Comparison of ENCODE assay signal across 20 mouse cellular contexts in genomic region chr1:184873910-184874309, GRCm38 (mm10). TPM values are rescaled to one million over a fixed set of nuclear protein-coding genes. Genes with fewer than 3 reads are reported as not detected.
DNase-seq lines count a peak whose midpoint lies in the region; ATAC-seq and TF ChIP-seq lines count a peak whose summit lies in the region.
"Had no signal": no experiment of that assay in that cellular context is flagged by ENCODE, and none has a peak within 500 bp of the region (broad histone marks: within the 10 kb centered on the region; RNA-seq: fewer than 3 reads in every experiment).

No protein-coding gene starts in this region.

- H3K9me3 ChIP-seq in liver, embryonic 13.5 days (replicated peaks), result no peaks in the 10 kb centered on the region
- H3K9me3 ChIP-seq in liver, embryonic 11.5 days (ENCODE audit: control insufficient read depth, low read length), result no peaks in the 10 kb centered on the region
- no peaks in the 10 kb centered on the region for H3K9me3 ChIP-seq in hindbrain, embryonic 10.5 days
- H3K9me3 ChIP-seq: embryonic facial prominence, embryonic 12.5 days; forebrain, embryonic 15.5 days; heart, embryonic 13.5 days; hindbrain, embryonic 12.5 days had no signal

- H3K27me3 ChIP-seq in liver, embryonic 13.5 days, result no peaks in the 10 kb centered on the region
- no peaks in the 10 kb centered on the region for H3K27me3 ChIP-seq in liver, embryonic 11.5 days (replicated peaks; ENCODE audit: control insufficient read depth, insufficient read depth, low read length)
- peaks cover 9% of the 10 kb centered on the region; the same call in 1 of the 2 replicates for H3K27me3 ChIP-seq in hindbrain, embryonic 10.5 days (ENCODE audit: insufficient read depth, poor library complexity, severe bottlenecking)
- H3K27me3 ChIP-seq: embryonic facial prominence, embryonic 12.5 days; forebrain, embryonic 15.5 days; heart, embryonic 13.5 days; hindbrain, embryonic 12.5 days had no signal

- H3K27ac ChIP-seq in gastrocnemius, adult 2 months, result peak overlapping the region; percentile 41; the same call in 1 of the 2 replicates
- H3K27ac ChIP-seq in liver, embryonic 13.5 days, result peak overlapping the region; percentile 50; the same call in 1 of the 2 replicates
- H3K27ac ChIP-seq in liver, embryonic 11.5 days (ENCODE audit: low read depth, low read length), result no peak overlapping the region
- peak overlapping the region; percentile 55 for H3K27ac ChIP-seq in olfactory bulb, adult 2 months (ENCODE audit: insufficient read depth, low read depth, low read length)
- H3K27ac ChIP-seq in hindbrain, embryonic 10.5 days, result no peak overlapping the region
- H3K27ac ChIP-seq: embryonic facial prominence, embryonic 12.5 days; forebrain, embryonic 15.5 days; heart, embryonic 13.5 days; hindbrain, embryonic 12.5 days had no signal

- DNase-seq in gastrocnemius, adult 2 months, result no peak
- DNase-seq in gastrocnemius, adult 18-20 months (ENCODE audit: low spot score), result no peak
- DNase-seq in liver, embryonic 13.5 days, result no peak
- DNase-seq in liver, embryonic 11.5 days (ENCODE audit: low spot score), result no peak
- DNase-seq in adrenal gland, postnatal 25 days, result peak; percentile 18
- no peak for DNase-seq in hindbrain, embryonic 10.5 days (ENCODE audit: low spot score)
- DNase-seq: cerebellum, adult 11-12 months; cerebellum, adult 9-10 months; cerebellum, postnatal 25 days; gastrocnemius, postnatal 25 days; heart, postnatal 36 days had no signal

- no peak overlapping the region for H3K4me2 ChIP-seq in liver, embryonic 13.5 days
- H3K4me2 ChIP-seq in liver, embryonic 11.5 days, result no peak overlapping the region
- H3K4me2 ChIP-seq: embryonic facial prominence, embryonic 12.5 days; forebrain, embryonic 15.5 days; heart, embryonic 13.5 days; hindbrain, embryonic 12.5 days had no signal

- peak overlapping the region; percentile 30 for H3K4me3 ChIP-seq in gastrocnemius, adult 2 months
- H3K4me3 ChIP-seq in liver, embryonic 13.5 days (replicated peaks), result no peak overlapping the region
- H3K4me3 ChIP-seq in liver, embryonic 11.5 days (ENCODE audit: low read depth, low read length), result no peak overlapping the region
- no peak overlapping the region for H3K4me3 ChIP-seq in olfactory bulb, adult 2 months (ENCODE audit: insufficient read depth, low read depth, low read length)
- H3K4me3 ChIP-seq in hindbrain, embryonic 10.5 days, result no peak overlapping the region
- H3K4me3 ChIP-seq: embryonic facial prominence, embryonic 12.5 days; forebrain, embryonic 15.5 days; heart, embryonic 13.5 days; hindbrain, embryonic 12.5 days had no signal

- H3K4me1 ChIP-seq in liver, embryonic 13.5 days (replicated peaks), result peaks cover 37% of the 10 kb centered on the region
- peaks cover 10% of the 10 kb centered on the region for H3K4me1 ChIP-seq in liver, embryonic 11.5 days (replicated peaks; ENCODE audit: control insufficient read depth, insufficient read depth, low read length)
- H3K4me1 ChIP-seq in olfactory bulb, adult 2 months (ENCODE audit: control insufficient read depth, insufficient read depth, low read length), result peaks cover 29% of the 10 kb centered on the region
- H3K4me1 ChIP-seq in hindbrain, embryonic 10.5 days (replicated peaks), result peaks cover 26% of the 10 kb centered on the region

- no peak overlapping the region for H3K9ac ChIP-seq in liver, embryonic 13.5 days
- no peak overlapping the region for H3K9ac ChIP-seq in liver, embryonic 11.5 days (ENCODE audit: low read depth, low read length)
- H3K9ac ChIP-seq: embryonic facial prominence, embryonic 12.5 days; forebrain, embryonic 15.5 days; heart, embryonic 13.5 days; hindbrain, embryonic 12.5 days had no signal

- no peak for TF ChIP-seq CTCF in gastrocnemius, adult 2 months (IDR thresholded peaks at IDR 0.05)
- TF ChIP-seq CTCF in olfactory bulb, adult 2 months (IDR thresholded peaks at IDR 0.05; ENCODE audit: insufficient read depth, low read depth, low read length), result no peak

- ATAC-seq in liver, embryonic 13.5 days (ENCODE audit: low read depth), result no peak
- ATAC-seq in liver, embryonic 11.5 days (replicated peaks; ENCODE audit: low FRiP score), result no peak
- ATAC-seq: forebrain, embryonic 15.5 days; hindbrain, embryonic 16.5 days; inflammation-experienced regulatory T-cells, adult 6 months; intestine, postnatal 0 days had no signal

- H3K36me3 ChIP-seq in liver, embryonic 13.5 days, result no peaks in the 10 kb centered on the region
- H3K36me3 ChIP-seq in liver, embryonic 11.5 days (ENCODE audit: control insufficient read depth, insufficient read depth, low read length), result no peaks in the 10 kb centered on the region
- H3K36me3 ChIP-seq in hindbrain, embryonic 10.5 days, result no peaks in the 10 kb centered on the region
- H3K36me3 ChIP-seq: embryonic facial prominence, embryonic 12.5 days; forebrain, embryonic 15.5 days; heart, embryonic 13.5 days; hindbrain, embryonic 12.5 days had no signal

- TF ChIP-seq POLR2A in olfactory bulb, adult 2 months (IDR thresholded peaks at IDR 0.05; ENCODE audit: insufficient read depth, low read depth, low read length), result no peak

- intact Hi-C loops in gastrocnemius, adult 2 months (cut with DNase I), result no loop called here

- WGBS in liver, embryonic 13.5 days (ENCODE audit: insufficient replicate concordance), result 73% methylated on average over 11 of the region's 11 CpGs
- 74% methylated on average over 11 of the region's 11 CpGs for WGBS in liver, embryonic 11.5 days
- WGBS in olfactory bulb, adult 2 months, result 68% methylated on average over 11 of the region's 11 CpGs
- WGBS in hindbrain, embryonic 10.5 days, result 81% methylated on average over 11 of the region's 11 CpGs

RNA-seq across cellular contexts. Expression of gene C130074G19Rik, which starts 9.1 kb away (rescaled TPM):
- total RNA-seq in gastrocnemius, adult 2 months (2021), result 10 to 100 TPM in 1 of 2 experiments, 1 to 10 TPM in 1; 7.1 to 10.1 TPM
- 1 to 10 TPM; 6.6 to 8.7 TPM for total RNA-seq in gastrocnemius, adult 18-20 months (2021)
- 1.3 and 1.6 TPM in 2 replicates for polyA plus RNA-seq in liver, embryonic 13.5 days (2015; fragmentation: Nextera tagmentation; extraction: Ambion mirVana)
- 1.9 and 2.0 TPM in 2 replicates for polyA plus RNA-seq in liver, embryonic 11.5 days (2014; fragmentation: Nextera tagmentation; extraction: Ambion mirVana)
- 20.8 and 24.7 TPM in 2 replicates for total RNA-seq in adrenal gland, postnatal 25 days (2021)
- polyA plus RNA-seq in olfactory bulb, adult 2 months (2012; ENCODE audit: insufficient read depth, insufficient read length, low replicate concordance, missing spikeins), result not detected in 2 replicates
- polyA plus RNA-seq in hindbrain, embryonic 10.5 days (2016; fragmentation: Nextera tagmentation; extraction: Ambion mirVana), result 0.64 and 0.72 TPM in 2 replicates
- total RNA-seq: granulocyte monocyte progenitor cell, adult 5-6 weeks had no signal
- polyA plus RNA-seq: inflammation-experienced regulatory T-cells, adult 6 months had no signal

RNA-seq across cellular contexts. Expression of gene Marc2, which starts 27.7 kb away (rescaled TPM):
- 100 to 1,000 TPM; 126 to 170 TPM for total RNA-seq in gastrocnemius, adult 2 months (2021)
- total RNA-seq in gastrocnemius, adult 18-20 months (2021), result 100 to 1,000 TPM; 116 to 125 TPM
- polyA plus RNA-seq in liver, embryonic 13.5 days (2015; fragmentation: Nextera tagmentation; extraction: Ambion mirVana), result 189 and 193 TPM in 2 replicates
- 240 and 250 TPM in 2 replicates for polyA plus RNA-seq in liver, embryonic 11.5 days (2014; fragmentation: Nextera tagmentation; extraction: Ambion mirVana)
- 257 and 310 TPM in 2 replicates for total RNA-seq in adrenal gland, postnatal 25 days (2021)
- polyA plus RNA-seq in olfactory bulb, adult 2 months (2012; ENCODE audit: insufficient read depth, insufficient read length, low replicate concordance, missing spikeins), result not detected in 2 replicates
- polyA plus RNA-seq in hindbrain, embryonic 10.5 days (2016; fragmentation: Nextera tagmentation; extraction: Ambion mirVana), result 85.9 and 87.8 TPM in 2 replicates

Comparison
In these comparisons a context has a peak if more than half of its experiments do, and no peak if none do; other contexts are left out.
1. H3K27ac ChIP-seq: peak in gastrocnemius, adult 2 months (single experiment), liver, embryonic 13.5 days (single experiment) and olfactory bulb, adult 2 months (single experiment); none in liver, embryonic 11.5 days (single experiment) and hindbrain, embryonic 10.5 days (single experiment).
2. RNA of gene Marc2, which starts 27.7 kb away (polyA plus RNA-seq): 240 to 250 TPM in liver, embryonic 11.5 days, 189 to 193 TPM in liver, embryonic 13.5 days and 85.9 to 87.8 TPM in hindbrain, embryonic 10.5 days; not detected in olfactory bulb, adult 2 months; every median in the first group is over 10 times any median in the second.